Mouse (Mus musculus) neural tube, embryonic 15.5 days (tissue): ENCODE measurements around the gene Rab40c. TPM values are rescaled to one million over a fixed set of nuclear protein-coding genes. Genes with fewer than 3 reads are reported as not detected.

Experiments
- ATAC-seq: fragments of 200-750 bp; cut with Nextera tagmentation; 2 replicates; pipeline ENCODE4 v1.8.0; 2017; ENCODE audit warnings: mild to moderate bottlenecking, moderate TSS enrichment, moderate library complexity; ENCODE audit not compliant: low FRiP score
- H3K27ac ChIP-seq: fragments of 300-500 bp; sonication (generic); replicated peaks from 2 replicates; pipeline ENCODE4 v1.5.1; 2015; ENCODE audit warnings: mild to moderate bottlenecking, inconsistent platforms
- H3K27me3 ChIP-seq: fragments of 300-500 bp; sonication (generic); replicated peaks from 2 replicates; pipeline ENCODE4 v1.6.1; 2015; ENCODE audit warnings: inconsistent platforms
- H3K36me3 ChIP-seq: fragments of 300-500 bp; sonication (generic); 2 replicates; pipeline ENCODE4 v1.6.1; 2015; ENCODE audit warnings: inconsistent platforms
- H3K4me1 ChIP-seq: fragments of 300-500 bp; sonication (generic); 2 replicates; pipeline ENCODE4 v1.6.1; 2015; ENCODE audit warnings: inconsistent platforms
- H3K4me2 ChIP-seq: fragments of 300-500 bp; sonication (generic); 2 replicates; pipeline ENCODE4 v1.6.1; 2015; ENCODE audit warnings: inconsistent platforms, mild to moderate bottlenecking, moderate library complexity
- H3K4me3 ChIP-seq: fragments of 300-500 bp; sonication (generic); replicated peaks from 2 replicates; pipeline ENCODE4 v1.5.1; 2015; ENCODE audit warnings: mild to moderate bottlenecking, inconsistent platforms
- H3K9ac ChIP-seq: fragments of 300-500 bp; sonication (generic); replicated peaks from 2 replicates; pipeline ENCODE4 v1.6.1; 2015; ENCODE audit warnings: mild to moderate bottlenecking, inconsistent platforms
- H3K9me3 ChIP-seq: fragments of 300-500 bp; sonication (generic); replicated peaks from 2 replicates; pipeline ENCODE4 v1.6.1; 2016; ENCODE audit warnings: inconsistent platforms
- WGBS: fragments of 180-500 bp; shearing (Covaris S2); methylation state at CpG from one replicate; pipeline ENCODE4 v1.1.7; 2015; ENCODE audit warnings: mixed read lengths; 5-methylcytosine and 5-hydroxymethylcytosine counted together
- polyA plus RNA-seq: library from polyadenylated mRNA; unstranded; fragments of >200 nt; fragmentation: Nextera tagmentation; extraction: Ambion mirVana; gene quantifications from 2 replicates; pipeline ENCODE4 v1.2.1, GENCODE M21; 2015

Gene Rab40c
- polyA plus RNA-seq, 1 experiment from 2014 or later = 50.5 TPM

- Histone ChIP-seq H3K27me3 (no peaks in the 10 kb centered on the region), H3K9ac (peak overlapping the region; percentile 92), H3K27ac (peak overlapping the region; percentile 90), H3K4me3 (peak overlapping the region; percentile 71), H3K36me3 (peaks cover 6% of the 10 kb centered on the region; the same call in 1 of the 2 replicates), H3K9me3 (no peaks in the 10 kb centered on the region), H3K4me1 (peaks cover 18% of the 10 kb centered on the region), H3K4me2 (peak overlapping the region; percentile 91)
- WGBS = 14% methylated on average over 6 of the region's 6 CpGs
- ATAC-seq = peak; percentile 25
Observed at GRCm38 (mm10) chr17:25861704-25862612, 57.6 kb downstream of the Rab40c start.

DNA sequence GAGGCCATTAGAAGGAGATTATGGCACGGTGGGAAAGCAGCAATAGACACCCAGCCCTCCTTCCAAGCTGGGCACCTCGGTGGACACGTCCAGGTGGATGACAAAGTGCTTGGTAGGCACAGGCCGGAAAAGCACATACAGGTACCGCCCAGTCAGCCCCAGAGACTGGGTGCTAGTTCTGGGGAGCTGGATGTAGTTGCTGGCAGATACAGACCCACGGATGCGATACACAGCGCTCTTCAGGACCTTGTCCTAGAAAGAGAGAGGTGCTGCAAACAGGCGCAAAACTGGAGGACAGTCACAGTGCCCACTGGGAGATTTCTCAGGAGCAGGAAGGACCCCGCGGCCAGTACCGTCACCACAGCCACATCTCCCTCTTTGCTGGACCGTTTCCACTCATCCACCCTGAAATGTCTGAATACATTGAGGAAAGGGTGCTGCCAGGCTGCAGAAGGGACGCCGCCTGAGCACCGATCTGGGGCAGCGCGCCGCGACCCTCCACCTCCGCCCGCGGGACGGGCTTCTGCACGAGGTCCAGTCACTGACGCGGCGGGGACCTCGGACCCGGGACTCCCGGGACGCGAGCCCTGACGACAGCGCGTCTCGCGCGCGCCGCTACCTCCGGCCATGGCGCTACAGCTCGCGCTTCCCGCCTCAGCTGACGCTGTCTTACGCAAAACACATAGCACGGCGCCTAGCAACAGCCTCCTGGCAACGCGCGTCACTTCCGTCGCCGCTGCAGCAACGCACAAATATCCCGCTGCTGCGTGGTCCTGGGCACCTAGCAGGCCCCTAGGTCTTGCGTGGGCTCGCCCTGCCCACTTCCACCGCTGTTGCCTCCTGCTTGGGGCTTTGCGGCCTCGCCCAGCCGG is 58.5 kb downstream of the Rab40c start, which contains the start of gene Wdr90:
Gene Wdr90 (minus strand): TSS at position 670 of the 872 bp plus-strand sequence.
- Histone ChIP-seq H3K27ac (peak within 1 kb of the TSS; percentile 90), H3K9me3 (no peaks in the 10 kb centered on the region), H3K4me2 (peak within 1 kb of the TSS; percentile 91), H3K9ac (peak within 1 kb of the TSS; percentile 92), H3K4me1 (peaks cover 18% of the 10 kb centered on the region), H3K4me3 (peak within 1 kb of the TSS; percentile 71), H3K27me3 (no peaks in the 10 kb centered on the region), H3K36me3 (peaks cover 6% of the 10 kb centered on the region; the same call in 1 of the 2 replicates)
- WGBS = 3% methylated on average over 65 of the region's 65 CpGs
- ATAC-seq = peak; percentile 95

DNA sequence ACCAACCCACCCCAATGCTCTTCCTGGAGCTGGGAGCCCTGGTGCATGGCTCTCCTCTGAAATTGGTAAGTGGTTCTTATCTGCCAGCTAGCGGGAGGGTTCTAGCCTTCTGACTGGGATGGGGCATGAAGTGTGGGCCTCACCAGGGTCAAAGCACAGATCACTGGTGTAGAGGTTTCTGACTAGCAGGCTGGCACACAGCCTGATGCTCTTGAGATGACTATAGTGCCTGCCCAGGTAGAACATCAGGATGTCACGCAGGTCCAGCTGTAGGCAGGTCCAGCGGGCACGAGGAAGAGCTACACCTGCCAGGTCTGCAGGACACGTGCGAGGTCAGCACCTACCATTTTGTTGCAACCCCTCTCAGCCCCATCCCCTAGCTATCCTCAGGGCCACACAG is 59.3 kb downstream of the Rab40c start:
- peak overlapping the region; percentile 71 for H3K4me3 ChIP-seq
- no peaks in the 10 kb centered on the region for H3K9me3 ChIP-seq
- no peak for ATAC-seq
- WGBS = 94% methylated on average over 6 of the region's 6 CpGs
- peak overlapping the region; percentile 91 for H3K4me2 ChIP-seq
- H3K4me1 ChIP-seq = peaks cover 18% of the 10 kb centered on the region
- no peaks in the 10 kb centered on the region for H3K27me3 ChIP-seq
- no peak overlapping the region for H3K27ac ChIP-seq
- H3K9ac ChIP-seq = peak overlapping the region; percentile 92
- H3K36me3 ChIP-seq = peaks cover 6% of the 10 kb centered on the region; the same call in 1 of the 2 replicates

GRCm38 (mm10) chr17:25844396-25844901 is 75.1 kb downstream of the Rab40c start, which contains the start of gene Rhot2:
Gene Rhot2, minus strand, starts transcription at chr17:25844851.
- H3K4me3 ChIP-seq = peak within 1 kb of the TSS; percentile 81
- under 1% methylated on average over 21 of the region's 21 CpGs for WGBS
- H3K27ac ChIP-seq = peak within 1 kb of the TSS; percentile 79
- peak within 1 kb of the TSS; percentile 86 for H3K9ac ChIP-seq
- peaks cover 40% of the 10 kb centered on the region for H3K36me3 ChIP-seq
- H3K4me1 ChIP-seq = peaks cover 22% of the 10 kb centered on the region
- no peaks in the 10 kb centered on the region for H3K9me3 ChIP-seq
- H3K4me2 ChIP-seq = peak within 1 kb of the TSS; percentile 80
- H3K27me3 ChIP-seq = no peaks in the 10 kb centered on the region
- peak; percentile 92 for ATAC-seq

- WGBS = 4% methylated on average over 38 of the region's 38 CpGs
- Histone ChIP-seq H3K36me3 (peaks cover 42% of the 10 kb centered on the region), H3K9me3 (no peaks in the 10 kb centered on the region), H3K4me1 (peaks cover 24% of the 10 kb centered on the region), H3K27ac (peak overlapping the region; percentile 79), H3K27me3 (no peaks in the 10 kb centered on the region), H3K4me3 (peak overlapping the region; percentile 81), H3K9ac (peak overlapping the region; percentile 86), H3K4me2 (peak overlapping the region; percentile 80)
- ATAC-seq = peak; percentile 9; the same call in 1 of the 2 replicates
Observed at GRCm38 (mm10) chr17:25843636-25844395, 75.7 kb downstream of the Rab40c start.

DNA sequence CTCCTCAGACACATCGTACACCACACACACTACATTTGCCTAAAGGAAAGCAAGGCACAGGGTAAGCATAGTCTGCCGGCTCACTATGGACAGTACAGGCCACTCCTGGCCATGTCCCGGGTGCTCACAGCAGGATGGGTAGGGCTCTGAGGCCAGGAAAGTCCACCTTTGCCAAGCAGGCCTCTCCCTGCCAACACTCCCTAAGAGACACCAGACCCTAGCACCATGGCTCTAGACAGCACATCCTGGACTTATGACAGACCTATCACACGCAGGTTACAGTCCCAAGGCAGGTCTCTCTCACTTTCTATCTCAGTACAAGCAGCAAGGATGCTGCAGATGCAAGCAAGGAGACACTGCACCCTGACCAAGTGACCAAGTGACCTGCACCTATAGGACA is 76.4 kb downstream of the Rab40c start:
- Histone ChIP-seq H3K27ac (no peak overlapping the region), H3K9ac (peak overlapping the region; percentile 86; the same call in 1 of the 2 replicates), H3K4me1 (peaks cover 29% of the 10 kb centered on the region), H3K4me2 (peak overlapping the region; percentile 80), H3K36me3 (peaks cover 43% of the 10 kb centered on the region), H3K27me3 (no peaks in the 10 kb centered on the region), H3K9me3 (no peaks in the 10 kb centered on the region), H3K4me3 (peak overlapping the region; percentile 81)
- no peak for ATAC-seq
- 92% methylated on average over 4 of the region's 4 CpGs for WGBS

- Histone ChIP-seq H3K27me3 (no peaks in the 10 kb centered on the region), H3K4me3 (no peak overlapping the region), H3K4me2 (no peak overlapping the region), H3K9me3 (no peaks in the 10 kb centered on the region), H3K36me3 (peaks cover 44% of the 10 kb centered on the region), H3K9ac (no peak overlapping the region), H3K4me1 (peaks cover 35% of the 10 kb centered on the region), H3K27ac (no peak overlapping the region)
- ATAC-seq = no peak
- 74% methylated on average over 3 of the region's 3 CpGs for WGBS
Observed at GRCm38 (mm10) chr17:25842509-25842908, 77.0 kb downstream of the Rab40c start.

- no peak within 1 kb of the TSS for H3K9ac ChIP-seq
- H3K36me3 ChIP-seq = peaks cover 44% of the 10 kb centered on the region
- 96% methylated on average over 22 of the region's 22 CpGs for WGBS
- peaks cover 47% of the 10 kb centered on the region for H3K4me1 ChIP-seq
- H3K27me3 ChIP-seq = no peaks in the 10 kb centered on the region
- no peak within 1 kb of the TSS for H3K4me2 ChIP-seq
- ATAC-seq = no peak
- H3K27ac ChIP-seq = no peak within 1 kb of the TSS
- H3K4me3 ChIP-seq = no peak within 1 kb of the TSS
- H3K9me3 ChIP-seq = no peaks in the 10 kb centered on the region
Observed at GRCm38 (mm10) chr17:25841117-25841880, 78.2 kb downstream of the Rab40c start, which contains the start of gene Gm20683. Gene Gm20683, minus strand, starts transcription at chr17:25841763.

- peaks cover 55% of the 10 kb centered on the region for H3K4me1 ChIP-seq
- no peak for ATAC-seq
- 95% methylated on average over 6 of the region's 6 CpGs for WGBS
Observed at GRCm38 (mm10) chr17:25840519-25840918, 79.0 kb downstream of the Rab40c start.

More at GRCm38 (mm10) chr17:25840519-25840918, 79.0 kb downstream of the Rab40c start:
- Histone ChIP-seq H3K27ac (no peak overlapping the region), H3K4me2 (no peak overlapping the region), H3K36me3 (peaks cover 48% of the 10 kb centered on the region), H3K4me3 (no peak overlapping the region), H3K27me3 (no peaks in the 10 kb centered on the region), H3K9ac (no peak overlapping the region), H3K9me3 (no peaks in the 10 kb centered on the region)
